Mouse (Mus musculus) cerebellum, postnatal 14 days (tissue): ENCODE measurements at regions not wholly inside any gene's neighbourhood (a gene's known extent, or its start where the extent isn't known, plus 50 kb on each side); places are given as distances from the start of the nearest gene placed in this dataset.

Experiments used
- DNase-seq, 2 experiments: peaks; one replicate each; pipeline ENCODE4 v3.0.0; 2021; ENCODE audit warnings: mixed read lengths in 2 of 2

GRCm38 (mm10) chr16:71004211-71004610, 690.5 kb downstream of the Gbe1 start:
- DNase-seq = no peak

GRCm38 (mm10) chr16:71043381-71043780, 729.6 kb downstream of the Gbe1 start:
- no peak for DNase-seq

- no peak for DNase-seq
Observed at GRCm38 (mm10) chr16:71054258-71054657, 740.5 kb downstream of the Gbe1 start.

GRCm38 (mm10) chr16:71062754-71063153, 749.0 kb downstream of the Gbe1 start:
- DNase-seq = no peak

GRCm38 (mm10) chr16:71063361-71063932, 749.7 kb downstream of the Gbe1 start:
- no peak for DNase-seq

GRCm38 (mm10) chr16:71070186-71070585, 756.4 kb downstream of the Gbe1 start:
- no peak for DNase-seq

GRCm38 (mm10) chr16:71102829-71103228, 789.1 kb downstream of the Gbe1 start:
- no peak for DNase-seq

- DNase-seq = no peak
Observed at GRCm38 (mm10) chr16:71108979-71109378, 795.2 kb downstream of the Gbe1 start.

- no peak for DNase-seq
Observed at GRCm38 (mm10) chr16:71114301-71114700, 800.6 kb downstream of the Gbe1 start.

- no peak for DNase-seq
Observed at GRCm38 (mm10) chr16:71120706-71121105, 807.0 kb downstream of the Gbe1 start.

- peak in 1 of 2 experiments; percentile 5 for DNase-seq
Observed at GRCm38 (mm10) chr16:71123616-71124015, 809.9 kb downstream of the Gbe1 start.

- DNase-seq = no peak
Observed at GRCm38 (mm10) chr16:71132826-71133225, 819.1 kb downstream of the Gbe1 start.

- DNase-seq = no peak
Observed at GRCm38 (mm10) chr16:71138668-71139067, 824.9 kb downstream of the Gbe1 start.
